Mouse (Mus musculus) MEL (cell line): ENCODE measurements at regions not wholly inside any gene's neighbourhood (a gene's known extent, or its start where the extent isn't known, plus 50 kb on each side); places are given as distances from the start of the nearest gene placed in this dataset.
"Not testable (repeated sequence)": the region's sequence is repeated elsewhere in the genome, so short reads cannot be mapped to it uniquely, and the experiment has no call there.

Experiments
- DNase-seq: peaks from one replicate; pipeline ENCODE4 v3.0.0; 2011; ENCODE audit warnings: low read depth, low spot score
- H3K27ac ChIP-seq: 2 replicates; pipeline ENCODE4 v1.5.1; 2012; ENCODE audit warnings: low read depth, mild to moderate bottlenecking, control low read depth, low read length, moderate library complexity; ENCODE audit not compliant: control insufficient read depth
- H3K27me3 ChIP-seq, 2 experiments: fragments of 150-350 bp in 1 of 2; sonication (generic) in 1 of 2; 2 replicates each; pipeline ENCODE4 v1.6.1; 2012; ENCODE audit warnings: low read length in 2 of 2, mild to moderate bottlenecking in 2 of 2, improper control_type of control experiment in 1 of 2, moderate library complexity in 1 of 2; ENCODE audit not compliant: insufficient read depth in 2 of 2, control insufficient read depth in 1 of 2
- H3K36me3 ChIP-seq, 2 experiments: 2 replicates each; pipeline ENCODE4 v1.6.1; 2012 to 2014; ENCODE audit warnings: low read length in 2 of 2, improper control_type of control experiment in 1 of 2, inconsistent platforms in 1 of 2, mild to moderate bottlenecking in 1 of 2; ENCODE audit not compliant: insufficient read depth in 2 of 2, control insufficient read depth in 1 of 2
- H3K4me1 ChIP-seq, 2 experiments: fragments of 150-350 bp in 1 of 2; sonication (generic) in 1 of 2; 2 replicates each; pipeline ENCODE4 v1.6.1; 2012; ENCODE audit warnings: low read length in 2 of 2, improper control_type of control experiment in 1 of 2, mild to moderate bottlenecking in 1 of 2; ENCODE audit not compliant: insufficient read depth in 2 of 2, control insufficient read depth in 1 of 2
- H3K4me3 ChIP-seq, 2 experiments: fragments of 150-350 bp in 1 of 2; sonication (generic) in 1 of 2; 2 replicates each; pipeline ENCODE4 v1.5.1; 2012; ENCODE audit warnings: low read depth in 2 of 2, low read length in 2 of 2, mild to moderate bottlenecking in 2 of 2, moderate library complexity in 2 of 2, control low read depth in 1 of 2, improper control_type of control experiment in 1 of 2; ENCODE audit not compliant: control insufficient read depth in 1 of 2, insufficient read depth in 1 of 2
- H3K79me2 ChIP-seq: 2 replicates; pipeline ENCODE4 v1.6.1; 2012; ENCODE audit warnings: mild to moderate bottlenecking, low read length, moderate library complexity; ENCODE audit not compliant: control insufficient read depth, poor library complexity, insufficient read depth
- H3K9ac ChIP-seq: 2 replicates; pipeline ENCODE4 v1.6.1; 2012; ENCODE audit warnings: low read depth, mild to moderate bottlenecking, control low read depth, low read length, moderate library complexity; ENCODE audit not compliant: control insufficient read depth, poor library complexity, severe bottlenecking
- H3K9me3 ChIP-seq: fragments of 150-350 bp; sonication (generic); replicated peaks from 2 replicates; pipeline ENCODE4 v1.6.1; 2012; ENCODE audit warnings: mild to moderate bottlenecking, low read length, improper control_type of control experiment, moderate library complexity; ENCODE audit not compliant: insufficient read depth
- CTCF ChIP-seq, 3 experiments: IDR thresholded peaks in 2 of 3; conservative IDR thresholded peaks in 1 of 3; 2 replicates each; pipeline ENCODE4 v1.5.1; 2011 to 2012; ENCODE audit warnings: low read length in 3 of 3, low read depth in 2 of 3, mild to moderate bottlenecking in 2 of 3, improper control_type of control experiment in 1 of 3, inconsistent platforms in 1 of 3, mixed read lengths in 1 of 3, moderate library complexity in 1 of 3; ENCODE audit not compliant: control insufficient read depth in 1 of 3, insufficient read depth in 1 of 3, poor library complexity in 1 of 3, severe bottlenecking in 1 of 3
- E2F4 ChIP-seq: IDR thresholded peaks from 2 replicates; pipeline ENCODE4 v1.6.1; 2011; ENCODE audit warnings: low read depth, low read length, improper control_type of control experiment, borderline replicate concordance
- EP300 ChIP-seq, 2 experiments: IDR thresholded peaks; 2 replicates each; pipeline ENCODE4 v1.6.1; 2011; ENCODE audit warnings: improper control_type of control experiment in 2 of 2, low read length in 2 of 2, low read depth in 1 of 2, mild to moderate bottlenecking in 1 of 2
- GABPA ChIP-seq: IDR thresholded peaks from 2 replicates; pipeline ENCODE4 v1.6.1; 2012; ENCODE audit warnings: low read depth, mild to moderate bottlenecking, inconsistent platforms, low read length, improper control_type of control experiment, moderate library complexity
- HCFC1 ChIP-seq: IDR thresholded peaks from 2 replicates; pipeline ENCODE4 v1.6.1; 2012; ENCODE audit warnings: low read depth, mild to moderate bottlenecking, inconsistent platforms, low read length, improper control_type of control experiment, moderate library complexity
- MAFK ChIP-seq: IDR thresholded peaks from 2 replicates; pipeline ENCODE4 v1.6.1; 2011; ENCODE audit warnings: low read depth, mild to moderate bottlenecking, low read length, improper control_type of control experiment, borderline replicate concordance
- MXI1 ChIP-seq: IDR thresholded peaks from 2 replicates; pipeline ENCODE4 v1.6.1; 2011; ENCODE audit warnings: mild to moderate bottlenecking, low read depth, low read length, improper control_type of control experiment
- MYC ChIP-seq: IDR thresholded peaks from 2 replicates; pipeline ENCODE4 v1.6.1; 2011; ENCODE audit warnings: low read depth, mild to moderate bottlenecking, low read length, improper control_type of control experiment, moderate library complexity
- NELFE ChIP-seq: IDR thresholded peaks from 2 replicates; pipeline ENCODE4 v1.6.1; 2011; ENCODE audit warnings: low read depth, low read length, improper control_type of control experiment
- NRF1 ChIP-seq: IDR thresholded peaks from 2 replicates; pipeline ENCODE4 v1.6.1; 2014; ENCODE audit warnings: low read depth, mild to moderate bottlenecking, inconsistent platforms, low read length, improper control_type of control experiment, moderate library complexity; ENCODE audit not compliant: poor library complexity, insufficient read depth, severe bottlenecking
- POLR2A ChIP-seq, 2 experiments: IDR thresholded peaks; 2 replicates each; pipeline ENCODE4 v1.6.1; 2011 to 2012; ENCODE audit warnings: low read length in 2 of 2, mild to moderate bottlenecking in 2 of 2, control low read depth in 1 of 2, improper control_type of control experiment in 1 of 2, low read depth in 1 of 2, moderate library complexity in 1 of 2; ENCODE audit not compliant: control insufficient read depth in 1 of 2, insufficient read depth in 1 of 2, poor library complexity in 1 of 2
- POLR2AphosphoS2 ChIP-seq: IDR thresholded peaks from 2 replicates; pipeline ENCODE4 v1.6.1; 2011; ENCODE audit warnings: low read length, improper control_type of control experiment
- RAD21 ChIP-seq: IDR thresholded peaks from 2 replicates; pipeline ENCODE4 v1.6.1; 2011; ENCODE audit warnings: mild to moderate bottlenecking, low read depth, low read length, improper control_type of control experiment
- RCOR1 ChIP-seq: IDR thresholded peaks from 2 replicates; pipeline ENCODE4 v1.6.1; 2012; ENCODE audit warnings: low read depth, mild to moderate bottlenecking, inconsistent platforms, low read length, improper control_type of control experiment
- SIN3A ChIP-seq: IDR thresholded peaks from 2 replicates; pipeline ENCODE4 v1.6.1; 2012; ENCODE audit warnings: low read length, improper control_type of control experiment, inconsistent platforms
- SMC3 ChIP-seq: IDR thresholded peaks from 2 replicates; pipeline ENCODE4 v1.6.1; 2011; ENCODE audit warnings: low read depth, low read length, improper control_type of control experiment
- TBP ChIP-seq: IDR thresholded peaks from 2 replicates; pipeline ENCODE4 v1.8.0; 2011; ENCODE audit warnings: low read depth, low read length, improper control_type of control experiment
- TCF12 ChIP-seq: IDR thresholded peaks from 2 replicates; pipeline ENCODE4 v1.6.1; 2014; ENCODE audit warnings: low read depth, mild to moderate bottlenecking, inconsistent platforms, low read length, improper control_type of control experiment, moderate library complexity
- USF2 ChIP-seq, 2 experiments: IDR thresholded peaks; 2 replicates each; pipeline ENCODE4 v1.6.1; 2011 to 2012; ENCODE audit warnings: improper control_type of control experiment in 2 of 2, low read length in 2 of 2, borderline replicate concordance in 1 of 2, inconsistent platforms in 1 of 2, low read depth in 1 of 2, mild to moderate bottlenecking in 1 of 2; ENCODE audit not compliant: insufficient read depth in 1 of 2
- ZMIZ1 ChIP-seq: IDR thresholded peaks from 2 replicates; pipeline ENCODE4 v1.6.1; 2012; ENCODE audit warnings: low read depth, mild to moderate bottlenecking, inconsistent platforms, low read length, improper control_type of control experiment, moderate library complexity
- ZNF384 ChIP-seq: IDR thresholded peaks from 2 replicates; pipeline ENCODE4 v1.6.1; 2012; ENCODE audit warnings: low read depth, mild to moderate bottlenecking, inconsistent platforms, low read length, improper control_type of control experiment

- no peaks in the 10 kb centered on the region for H3K4me1 ChIP-seq
- H3K27me3 ChIP-seq, result no peaks in the 10 kb centered on the region
- no peaks in the 10 kb centered on the region for H3K79me2 ChIP-seq
- peak; percentile 38 for DNase-seq
- H3K36me3 ChIP-seq, result no peaks in the 10 kb centered on the region
- no peak overlapping the region for H3K4me3 ChIP-seq
- no peak overlapping the region for H3K27ac ChIP-seq
- no peaks in the 10 kb centered on the region for H3K9me3 ChIP-seq
- TF ChIP-seq ZMIZ1 (no peak), SMC3 (no peak), MYC (no peak), E2F4 (no peak), TCF12 (no peak), NRF1 (no peak), ZNF384 (no peak), RCOR1 (no peak), SIN3A (no peak), TBP (no peak), POLR2A (IDR thresholded peaks at IDR 0.05; ENCODE audit: control insufficient read depth in 1 of 2, insufficient read depth in 1 of 2, low read depth in 1 of 2, low read length in 2 of 2, poor library complexity in 1 of 2) (no peak), USF2 (IDR thresholded peaks at IDR 0.05; ENCODE audit: borderline replicate concordance in 1 of 2, insufficient read depth in 1 of 2, low read depth in 1 of 2, low read length in 2 of 2) (no peak), NELFE (no peak), RAD21 (no peak), POLR2AphosphoS2 (no peak), MXI1 (no peak)
- H3K9ac ChIP-seq, result no peak overlapping the region
Observed at GRCm38 (mm10) chr11:14943036-14943435, 344.0 kb downstream of the Pom121l12 start.

DNA sequence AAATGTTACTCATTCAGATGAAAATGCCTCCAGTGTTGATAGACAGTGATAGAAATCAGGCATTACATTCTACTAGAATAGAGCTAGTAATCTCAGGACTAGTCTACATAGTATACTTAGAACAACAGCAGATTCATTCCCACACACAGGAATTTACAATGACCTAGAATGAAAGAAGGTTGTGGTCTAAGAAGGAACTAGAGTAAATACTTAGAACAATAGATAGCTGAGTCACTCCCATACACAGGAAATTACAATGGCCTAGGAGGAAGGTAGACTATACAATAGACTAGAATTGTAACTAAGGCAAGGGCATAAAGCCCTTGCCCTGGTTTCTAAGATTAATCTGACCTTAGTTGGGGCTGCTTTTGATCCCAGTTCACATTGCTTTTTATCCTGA lies 344.4 kb downstream of the Pom121l12 start:
- not testable (repeated sequence) for H3K4me3 ChIP-seq, H3K36me3 ChIP-seq, H3K27me3 ChIP-seq, H3K4me1 ChIP-seq, H3K79me2 ChIP-seq, DNase-seq, H3K9ac ChIP-seq, H3K9me3 ChIP-seq, H3K27ac ChIP-seq

DNA sequence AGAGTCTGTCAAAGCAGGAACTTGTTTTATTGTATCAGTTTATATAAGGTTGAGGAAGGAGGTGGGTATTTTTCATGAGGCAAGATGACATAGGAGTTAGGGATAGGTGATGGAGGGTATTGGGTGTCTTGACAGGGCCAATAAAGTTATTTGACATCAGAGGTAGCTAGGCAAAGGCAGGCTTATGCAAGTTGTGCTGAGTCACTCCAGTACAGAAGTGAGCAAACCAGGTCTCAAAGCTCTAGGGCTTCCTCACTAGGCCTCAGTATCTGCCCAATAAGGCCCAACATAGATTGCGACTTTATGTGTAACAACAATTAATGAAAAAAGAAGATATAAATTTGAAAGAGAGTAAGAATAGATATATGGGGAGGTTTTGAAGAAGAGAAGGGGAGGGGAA lies 358.6 kb downstream of the Pom121l12 start:
- Histone ChIP-seq H3K9me3 (no peaks in the 10 kb centered on the region), H3K79me2 (no peaks in the 10 kb centered on the region), H3K9ac (no peak overlapping the region), H3K27me3 (no peaks in the 10 kb centered on the region)
- DNase-seq, result peak; percentile 77
- TF ChIP-seq MXI1 (no peak), TBP (0 out of 2 replicates have a peak, but pooled peaks have one; percentile 40), HCFC1 (no peak), GABPA (0 out of 2 replicates have a peak, but pooled peaks have one; percentile 46), MAFK (peak; percentile 47; the same call in 1 of the 2 replicates), CTCF (IDR thresholded peaks at IDR 0.05 in 2 of 3, conservative IDR thresholded peaks at IDR 0.05 in 1 of 3; ENCODE audit: control insufficient read depth in 1 of 3, insufficient read depth in 1 of 3, low read depth in 2 of 3, low read length in 3 of 3, poor library complexity in 1 of 3, severe bottlenecking in 1 of 3) (no peak), EP300 (IDR thresholded peaks at IDR 0.05; ENCODE audit: low read depth in 1 of 2, low read length in 2 of 2) (peak in 1 of 2 experiments; percentile 30; a peak in 1 of 4 replicates)
- TF ChIP-seq, all 39 proteins: peak for 4
- Histone ChIP-seq H3K36me3 (peaks cover 0 to 12% of the 10 kb centered on the region in 2 experiments; a peak in 2 of 4 replicates), H3K4me1 (peaks cover 4 to 9% of the 10 kb centered on the region in 2 experiments; a peak in 3 of 4 replicates), H3K4me3 (no peak overlapping the region), H3K27ac (no peak overlapping the region)
